Mouse (Mus musculus) B cell, adult (primary cell): ENCODE measurements around the gene Slc25a20. TPM values are rescaled to one million over a fixed set of nuclear protein-coding genes. Genes with fewer than 3 reads are reported as not detected.

Experiments used
- total RNA-seq: library from RNA; stranded (reverse); gene quantifications from 4 replicates; pipeline ENCODE4 v1.2.4, GENCODE M21; 2023; ENCODE audit not compliant: inconsistent age

Slc25a20 gene
- total RNA-seq, result 14.4 to 21.3 TPM (median 19.8 TPM) in 4 replicates

DNA sequence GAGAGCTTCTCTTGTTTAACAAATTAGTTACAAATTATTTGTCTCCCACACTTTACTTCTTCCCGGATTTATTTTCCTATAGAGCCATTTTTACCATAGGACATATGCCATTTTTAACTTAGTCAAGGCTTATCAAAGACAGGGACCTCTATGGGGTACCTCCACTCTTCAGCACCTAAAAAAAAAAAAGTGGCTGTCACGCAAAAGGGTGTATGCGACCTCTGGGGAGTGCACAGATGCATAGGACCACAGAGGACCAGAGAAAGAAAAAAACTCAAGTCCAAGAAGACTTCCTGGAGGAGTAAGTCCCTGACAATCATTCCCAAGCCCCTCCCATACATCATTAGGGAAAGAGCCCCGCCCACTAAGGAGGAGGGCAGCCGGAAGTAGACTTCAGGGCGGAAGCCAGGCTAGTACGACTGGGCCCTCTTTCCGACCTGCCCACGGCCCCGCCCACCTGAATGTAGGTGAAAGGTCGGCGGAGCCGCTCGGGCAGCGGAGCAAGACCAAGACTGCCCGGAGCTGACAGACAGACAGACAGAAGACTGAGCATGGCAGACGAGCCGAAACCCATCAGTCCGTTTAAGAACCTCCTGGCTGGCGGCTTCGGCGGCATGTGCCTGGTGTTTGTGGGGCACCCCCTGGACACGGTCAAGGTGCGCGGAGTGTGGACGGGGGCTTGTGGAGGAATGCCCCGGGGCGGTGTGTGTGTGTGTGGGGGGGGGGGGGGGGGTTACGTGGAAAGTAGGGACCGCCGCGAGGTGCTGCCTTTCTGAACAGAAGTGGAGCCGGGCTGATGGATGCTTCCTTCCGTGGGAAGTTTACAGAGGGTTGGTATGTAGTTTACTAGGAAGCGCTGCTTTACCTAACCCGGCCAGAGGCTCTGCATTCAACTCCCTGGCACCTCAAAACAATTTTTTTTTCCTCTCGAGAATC lies at the start of gene Slc25a20:
TSS of gene Slc25a20 (plus strand) at position 412 of the 936 bp plus-strand sequence.

GRCm38 (mm10) chr9:108648611-108649560 lies 13.0 kb upstream of the Slc25a20 start, which contains the start of gene Arih2:
Arih2 (minus strand) TSS chr9:108649386.

DNA sequence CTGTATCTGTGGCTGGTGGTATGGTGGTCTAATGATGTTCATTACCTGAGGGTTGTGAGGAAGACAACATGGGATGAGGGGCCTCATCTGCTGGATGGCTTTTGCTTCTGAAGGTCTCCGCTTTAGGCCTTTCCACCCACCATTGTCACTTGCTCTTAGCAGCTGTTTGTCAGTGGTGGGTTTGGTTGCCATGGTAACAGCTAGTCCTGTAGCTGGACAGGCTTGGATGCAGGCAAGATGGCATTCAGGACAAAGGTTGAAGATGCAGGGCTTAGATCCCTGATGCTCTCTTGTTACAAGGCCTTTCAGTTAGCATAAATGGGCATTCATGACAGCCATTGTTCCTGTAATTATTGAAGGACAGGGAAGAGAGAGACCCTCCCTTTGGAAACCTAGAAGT lies 27.2 kb downstream of the Slc25a20 start, which contains the start of gene Prkar2a:
TSS of gene Prkar2a (plus strand) at position 209 of the 400 bp plus-strand sequence.

Other genes starting within 250 kb of the Slc25a20 start
- not detected in 4 replicates for gene Ccdc36, start 233.6 kb upstream of the Slc25a20 start, total RNA-seq
- not detected in 4 replicates for gene BC048562, start 225.6 kb upstream of the Slc25a20 start, total RNA-seq
- gene Ccdc71, start 201.6 kb upstream of the Slc25a20 start, total RNA-seq, result 26.7 to 37.4 TPM (median 30.9 TPM) in 4 replicates
- gene Klhdc8b, start 200.5 kb upstream of the Slc25a20 start, total RNA-seq, result 2.2 to 5.0 TPM (median 4.3 TPM) in 4 replicates
- gene Lamb2, start 182.4 kb upstream of the Slc25a20 start, total RNA-seq, result 0.27 to 0.93 TPM (median 0.32 TPM) in 3 of 4 replicates, not detected in the other
- gene Usp19, start 171.5 kb upstream of the Slc25a20 start, total RNA-seq, result 286 to 324 TPM (median 289 TPM) in 4 replicates
- gene Qars, start 154.4 kb upstream of the Slc25a20 start, total RNA-seq, result 184 to 210 TPM (median 200 TPM) in 4 replicates
- 213 to 222 TPM (median 216 TPM) in 4 replicates for gene Qrich1, start 145.3 kb upstream of the Slc25a20 start, total RNA-seq
- gene Impdh2, start 101.8 kb upstream of the Slc25a20 start, total RNA-seq, result 190 to 206 TPM (median 192 TPM) in 4 replicates
- gene Ndufaf3, start 94.7 kb upstream of the Slc25a20 start, total RNA-seq, result 26.7 to 34.9 TPM (median 34.0 TPM) in 4 replicates
- gene Dalrd3, start 92.2 kb upstream of the Slc25a20 start, total RNA-seq, result 93.0 to 123 TPM (median 103 TPM) in 4 replicates
- gene Wdr6, start 83.3 kb upstream of the Slc25a20 start, total RNA-seq, result 40.0 to 43.3 TPM (median 41.3 TPM) in 4 replicates
- gene P4htm, start 64.4 kb upstream of the Slc25a20 start, total RNA-seq, result 4.6 to 7.5 TPM (median 5.5 TPM) in 4 replicates
- 146 to 163 TPM (median 155 TPM) in 4 replicates for gene Arih2, start 12.7 kb upstream of the Slc25a20 start, total RNA-seq
- gene Prkar2a, start 27.2 kb downstream of the Slc25a20 start, total RNA-seq, result 8.5 to 10.4 TPM (median 9.6 TPM) in 4 replicates
- 61.0 to 68.4 TPM (median 65.1 TPM) in 4 replicates for gene Ip6k2, start 121.7 kb downstream of the Slc25a20 start, total RNA-seq
- 15.7 to 21.5 TPM (median 17.9 TPM) in 4 replicates for gene Nckipsd, start 146.3 kb downstream of the Slc25a20 start, total RNA-seq
- 0.06 to 0.09 TPM in 2 of 4 replicates, not detected in the others for gene Celsr3, start 164.2 kb downstream of the Slc25a20 start, total RNA-seq
- 9.4 to 15.0 TPM (median 10.4 TPM) in 4 replicates for gene Slc26a6, start 191.2 kb downstream of the Slc25a20 start, total RNA-seq